Mouse (Mus musculus) ES-Bruce4 (cell line): ENCODE data around the gene Nos1. TPM values are rescaled to one million over a fixed set of nuclear protein-coding genes. Genes with fewer than 3 reads are reported as not detected.

Source experiments
- H3K27ac ChIP-seq: 2 replicates; pipeline ENCODE4 v1.5.1; 2012; ENCODE audit warnings: low read length, inconsistent platforms; ENCODE audit not compliant: insufficient read depth
- H3K27me3 ChIP-seq: 2 replicates; pipeline ENCODE4 v1.6.1; 2012; ENCODE audit warnings: mild to moderate bottlenecking, low read length, inconsistent platforms; ENCODE audit not compliant: control insufficient read depth, poor library complexity, insufficient read depth, severe bottlenecking
- H3K36me3 ChIP-seq: 2 replicates; pipeline ENCODE4 v1.6.1; 2012; ENCODE audit warnings: inconsistent platforms, mild to moderate bottlenecking, low read length, moderate library complexity; ENCODE audit not compliant: control insufficient read depth, poor library complexity, insufficient read depth, severe bottlenecking
- H3K4me1 ChIP-seq: one replicate; pipeline ENCODE4 v1.8.1; 2011; ENCODE audit warnings: low read length; ENCODE audit not compliant: control insufficient read depth, insufficient read depth
- H3K4me3 ChIP-seq: 2 replicates; pipeline ENCODE4 v1.5.1; 2011; ENCODE audit warnings: low read depth, mild to moderate bottlenecking, low read length
- H3K9ac ChIP-seq: 2 replicates; pipeline ENCODE4 v1.6.1; 2012; ENCODE audit warnings: low read depth, mild to moderate bottlenecking, inconsistent platforms; ENCODE audit not compliant: poor library complexity, severe bottlenecking
- H3K9me3 ChIP-seq: replicated peaks from 2 replicates; pipeline ENCODE4 v1.6.1; 2012; ENCODE audit warnings: mild to moderate bottlenecking, low read length, inconsistent platforms; ENCODE audit not compliant: control insufficient read depth, poor library complexity, insufficient read depth, severe bottlenecking
- CTCF ChIP-seq: IDR thresholded peaks from one replicate; pipeline ENCODE4 v1.8.1; 2011; ENCODE audit warnings: low read depth, low read length
- EP300 ChIP-seq: IDR thresholded peaks from 2 replicates; pipeline ENCODE4 v1.6.1; 2011; ENCODE audit warnings: low read depth, low read length; ENCODE audit not compliant: insufficient read depth
- POLR2A ChIP-seq: IDR thresholded peaks from one replicate; pipeline ENCODE4 v1.8.1; 2011; ENCODE audit warnings: low read length; ENCODE audit not compliant: insufficient read depth
- polyA plus RNA-seq: library from polyadenylated mRNA; stranded (reverse); fragments of >200 nt; gene quantifications from 2 replicates; pipeline ENCODE4 v1.2.4, GENCODE M21; 2011; ENCODE audit warnings: low read depth; ENCODE audit not compliant: missing spikeins, insufficient read depth, insufficient read length

Gene Nos1
- polyA plus RNA-seq, 1 experiment, result 1.7 TPM

GRCm38 (mm10) chr5:117853741-117854140 lies 72.9 kb downstream of the Nos1 start:
- Histone ChIP-seq H3K9me3 (no peaks in the 10 kb centered on the region), H3K9ac (no peak overlapping the region), H3K27ac (no peak overlapping the region), H3K27me3 (no peaks in the 10 kb centered on the region), H3K36me3 (no peaks in the 10 kb centered on the region), H3K4me1 (no peaks in the 10 kb centered on the region), H3K4me3 (no peak overlapping the region)
- TF ChIP-seq POLR2A (no peak), CTCF (no peak), EP300 (no peak)

GRCm38 (mm10) chr5:117864588-117865300 lies 83.9 kb downstream of the Nos1 start:
- no peaks in the 10 kb centered on the region for H3K9me3 ChIP-seq
- H3K4me3 ChIP-seq, result no peak overlapping the region
- no peaks in the 10 kb centered on the region for H3K27me3 ChIP-seq
- no peaks in the 10 kb centered on the region for H3K36me3 ChIP-seq
- no peak overlapping the region for H3K9ac ChIP-seq
- H3K27ac ChIP-seq, result no peak overlapping the region
- H3K4me1 ChIP-seq, result no peaks in the 10 kb centered on the region
- no peak for TF ChIP-seq CTCF
- TF ChIP-seq POLR2A, result no peak
- no peak for TF ChIP-seq EP300

DNA sequence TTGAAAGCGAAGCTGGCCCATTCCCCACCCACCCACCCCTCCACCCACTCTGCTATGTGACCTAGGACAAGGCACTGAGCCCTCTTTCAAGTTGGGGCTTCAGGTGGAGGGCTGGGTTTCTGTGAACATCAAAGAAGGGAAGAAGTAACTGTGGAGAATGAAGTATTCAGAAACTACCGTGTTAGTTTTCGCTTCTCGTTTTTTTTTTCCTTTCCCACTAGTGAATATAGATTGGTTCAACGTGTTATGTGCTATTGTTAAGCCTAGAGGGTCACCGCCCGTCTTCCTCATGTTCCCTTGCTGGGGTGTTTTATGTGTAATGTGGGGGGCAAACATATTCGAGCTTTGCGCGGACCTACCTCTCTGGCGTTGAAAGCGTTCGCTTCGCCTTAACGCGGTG lies 85.0 kb downstream of the Nos1 start:
- no peak overlapping the region for H3K9ac ChIP-seq
- H3K9me3 ChIP-seq, result no peaks in the 10 kb centered on the region
- H3K27me3 ChIP-seq, result no peaks in the 10 kb centered on the region
- no peak overlapping the region for H3K4me3 ChIP-seq
- H3K36me3 ChIP-seq, result no peaks in the 10 kb centered on the region
- no peak overlapping the region for H3K27ac ChIP-seq
- TF ChIP-seq POLR2A (no peak), CTCF (no peak), EP300 (no peak)
- no peaks in the 10 kb centered on the region for H3K4me1 ChIP-seq

- H3K27me3 ChIP-seq, result no peaks in the 10 kb centered on the region
- no peaks in the 10 kb centered on the region for H3K36me3 ChIP-seq
- H3K27ac ChIP-seq, result no peak overlapping the region
- no peak overlapping the region for H3K9ac ChIP-seq
- H3K4me3 ChIP-seq, result no peak overlapping the region
- H3K4me1 ChIP-seq, result no peaks in the 10 kb centered on the region
- no peaks in the 10 kb centered on the region for H3K9me3 ChIP-seq
- TF ChIP-seq EP300, result no peak
- TF ChIP-seq POLR2A, result no peak
- no peak for TF ChIP-seq CTCF
These were observed 90.8 kb downstream of the Nos1 start for GRCm38 (mm10) chr5:117871614-117872013.

GRCm38 (mm10) chr5:117873807-117874206 lies 93.0 kb downstream of the Nos1 start:
- H3K4me3 ChIP-seq, result no peak overlapping the region
- no peak overlapping the region for H3K27ac ChIP-seq
- no peak overlapping the region for H3K9ac ChIP-seq
- no peaks in the 10 kb centered on the region for H3K27me3 ChIP-seq
- TF ChIP-seq CTCF (no peak), POLR2A (no peak), EP300 (no peak)
- no peaks in the 10 kb centered on the region for H3K9me3 ChIP-seq
- H3K36me3 ChIP-seq, result no peaks in the 10 kb centered on the region
- H3K4me1 ChIP-seq, result no peaks in the 10 kb centered on the region

DNA sequence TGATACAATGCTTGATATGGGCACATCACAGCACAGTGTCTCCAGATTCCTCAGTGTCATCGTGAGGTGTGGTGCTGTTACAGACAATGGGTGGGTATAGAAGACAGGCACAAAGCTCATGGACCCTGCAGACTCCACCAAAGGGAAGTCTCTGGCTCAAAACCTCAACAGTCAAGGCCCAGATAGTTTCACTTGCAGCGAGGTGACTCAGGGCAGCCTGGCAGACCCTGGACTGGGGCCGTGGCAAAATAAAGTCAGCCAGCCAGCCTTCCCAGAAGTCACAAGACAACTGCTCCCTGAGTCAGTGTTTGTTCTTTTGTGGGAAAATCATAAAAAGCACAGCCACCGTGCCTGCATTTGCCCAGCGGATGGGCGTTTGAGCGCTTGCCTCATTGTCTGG lies 93.4 kb downstream of the Nos1 start:
- Histone ChIP-seq H3K4me3 (no peak overlapping the region), H3K27me3 (no peaks in the 10 kb centered on the region), H3K9ac (no peak overlapping the region), H3K36me3 (no peaks in the 10 kb centered on the region), H3K27ac (no peak overlapping the region), H3K4me1 (peaks cover 2% of the 10 kb centered on the region), H3K9me3 (no peaks in the 10 kb centered on the region)
- no peak for TF ChIP-seq EP300
- TF ChIP-seq POLR2A, result no peak
- TF ChIP-seq CTCF, result no peak
